Comparison of ENCODE assay signal across 15 mouse cellular contexts in the genomic region with DNA sequence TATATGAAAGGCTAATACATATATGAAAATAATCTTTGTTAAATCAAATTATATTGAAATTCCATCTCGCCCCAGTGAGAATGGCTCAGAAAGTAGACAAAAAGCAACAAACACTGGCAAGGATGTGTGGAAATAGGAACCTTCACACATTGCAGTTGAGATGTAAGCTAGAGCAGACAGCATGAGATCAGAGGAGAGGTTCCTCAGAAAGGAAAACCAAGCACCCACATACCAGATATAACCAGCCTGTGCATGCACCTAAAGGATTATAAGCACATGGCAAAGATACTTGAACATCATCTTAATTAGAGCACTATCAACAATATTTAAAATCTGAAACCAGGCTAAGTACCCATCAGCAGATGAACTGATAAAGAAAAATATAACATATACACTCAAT.
"Had no signal": no experiment of that assay in that cellular context is flagged by ENCODE, and none has a peak within 500 bp of the region (broad histone marks: within the 10 kb centered on the region; RNA-seq: fewer than 3 reads in every experiment).

No protein-coding gene starts in this region.

- H3K4me3 ChIP-seq: neural tube, embryonic 15.5 days; stomach, embryonic 15.5 days had no signal

- H3K27ac ChIP-seq: neural tube, embryonic 15.5 days; stomach, embryonic 15.5 days; stomach, postnatal 0 days had no signal

- DNase-seq: retina, postnatal 1 day; right cerebral cortex, adult 18-20 months; right cerebral cortex, postnatal 14 days; right cerebral cortex, postnatal 25 days; right cerebral cortex, postnatal 4 days; spleen, adult 18-20 months; thymus, adult 18-20 months; thymus, adult 2 months; thymus, postnatal 14 days; thymus, postnatal 25 days; thymus, postnatal 36 days; thymus, postnatal 4 days had no signal
